Mouse (Mus musculus) lung, postnatal 0 days (tissue): ENCODE results near the gene Map3k20.

Experiments used
- CTCF ChIP-seq: IDR thresholded peaks from 2 replicates; pipeline ENCODE4 v1.5.1; 2016; ENCODE audit warnings: antibody characterized with exemption, mild to moderate bottlenecking
- EP300 ChIP-seq: IDR thresholded peaks from 2 replicates; pipeline ENCODE4 v1.6.1; 2016; ENCODE audit warnings: antibody characterized with exemption, mild to moderate bottlenecking, control low read depth

GRCm38 (mm10) chr2:72372136-72372535 lies 86.7 kb downstream of the Map3k20 start:
- TF ChIP-seq CTCF (no peak), EP300 (no peak)
